Mouse (Mus musculus) hindbrain, postnatal 0 days (tissue): ENCODE measurements at regions not wholly inside any gene's neighbourhood (a gene's known extent, or its start where the extent isn't known, plus 50 kb on each side); places are given as distances from the start of the nearest gene placed in this dataset.

Experiments used
- ATAC-seq: fragments of 200-750 bp; cut with Nextera tagmentation; 2 replicates; pipeline ENCODE4 v1.8.0; 2017; ENCODE audit warnings: mild to moderate bottlenecking, moderate TSS enrichment, moderate library complexity
- DNase-seq: peaks from one replicate; pipeline ENCODE4 v3.0.0-alpha.2; 2015; ENCODE audit warnings: low spot score
- H3K27ac ChIP-seq: fragments of 300-500 bp; sonication (generic); 2 replicates; pipeline ENCODE4 v1.5.1; 2014; ENCODE audit warnings: mild to moderate bottlenecking
- H3K27me3 ChIP-seq: fragments of 300-500 bp; sonication (generic); 2 replicates; pipeline ENCODE4 v1.6.1; 2014; ENCODE audit warnings: low read length, mixed read lengths; ENCODE audit not compliant: insufficient read depth
- H3K36me3 ChIP-seq: fragments of 300-500 bp; sonication (generic); 2 replicates; pipeline ENCODE4 v1.6.1; 2014; ENCODE audit warnings: low read length, mixed read lengths; ENCODE audit not compliant: insufficient read depth
- H3K4me1 ChIP-seq: fragments of 300-500 bp; sonication (generic); 2 replicates; pipeline ENCODE4 v1.6.1; 2014; ENCODE audit warnings: antibody characterized with exemption, low read length, mixed read lengths; ENCODE audit not compliant: insufficient read depth
- H3K4me2 ChIP-seq: fragments of 300-500 bp; sonication (generic); 2 replicates; pipeline ENCODE4 v1.6.1; 2014; ENCODE audit warnings: low read depth, mild to moderate bottlenecking, low read length, moderate library complexity, mixed read lengths
- H3K4me3 ChIP-seq: fragments of 300-500 bp; sonication (generic); 2 replicates; pipeline ENCODE4 v1.5.1; 2014; ENCODE audit warnings: low read length
- H3K9ac ChIP-seq: fragments of 300-500 bp; sonication (generic); replicated peaks from 2 replicates; pipeline ENCODE4 v1.6.1; 2014; ENCODE audit warnings: mild to moderate bottlenecking, low read length, moderate library complexity, mixed read lengths
- H3K9me3 ChIP-seq: fragments of 300-500 bp; sonication (generic); 2 replicates; pipeline ENCODE4 v1.6.1; 2016; ENCODE audit warnings: low read length, mixed read lengths
- CTCF ChIP-seq: IDR thresholded peaks from 2 replicates; pipeline ENCODE4 v1.5.1; 2016; ENCODE audit warnings: antibody characterized with exemption, control low read depth, low read depth
- WGBS: fragments of 180-500 bp; shearing (Covaris S2); extraction: QIAGEN DNeasy Blood & Tissue Kit; methylation state at CpG from one replicate; pipeline ENCODE4 v1.1.7; 2014; 5-methylcytosine and 5-hydroxymethylcytosine counted together

DNA sequence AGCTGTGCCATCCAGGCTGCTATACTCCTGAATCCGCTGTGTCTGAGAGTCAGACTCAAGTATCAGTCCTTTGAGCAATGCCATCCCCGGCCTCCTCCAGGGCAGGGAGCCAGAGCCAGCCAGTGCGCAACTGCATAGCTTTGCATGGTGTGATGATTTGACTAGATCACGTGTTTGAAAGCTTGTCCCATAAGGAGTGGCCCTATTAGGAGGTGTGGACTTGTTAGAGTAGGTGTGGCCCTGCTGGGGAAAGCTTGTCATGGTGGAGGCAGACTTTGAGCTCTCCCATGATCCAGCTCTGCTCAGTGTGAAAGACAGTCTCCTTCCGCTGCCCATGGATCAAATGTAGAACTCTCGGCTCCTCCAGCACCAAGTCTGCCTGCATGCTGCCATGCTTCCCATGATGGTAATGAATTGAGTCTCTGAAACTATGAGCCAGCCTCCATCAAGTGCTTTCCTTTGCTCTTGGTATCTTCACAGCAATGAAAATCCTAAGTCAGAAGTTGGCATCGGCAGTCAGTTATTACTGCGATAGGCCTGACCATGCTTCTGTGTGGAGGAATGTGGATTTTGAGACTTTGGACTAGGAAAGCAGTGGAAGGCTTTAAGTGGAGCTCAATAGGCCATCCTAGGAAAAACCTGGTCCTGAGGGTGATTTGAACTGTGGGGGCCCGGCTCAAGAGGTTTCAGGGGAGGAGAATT lies 87.2 kb upstream of the Slc22a12 start:
- Histone ChIP-seq H3K27me3 (no peaks in the 10 kb centered on the region), H3K4me1 (no peaks in the 10 kb centered on the region; the same call in 1 of the 2 replicates), H3K36me3 (no peaks in the 10 kb centered on the region), H3K9ac (no peak overlapping the region), H3K4me2 (no peak overlapping the region), H3K4me3 (no peak overlapping the region), H3K9me3 (no peaks in the 10 kb centered on the region), H3K27ac (no peak overlapping the region)
- WGBS, result 83% methylated on average over 9 of the region's 9 CpGs
- no peak for ATAC-seq
- no peak for DNase-seq
- no peak for TF ChIP-seq CTCF

DNA sequence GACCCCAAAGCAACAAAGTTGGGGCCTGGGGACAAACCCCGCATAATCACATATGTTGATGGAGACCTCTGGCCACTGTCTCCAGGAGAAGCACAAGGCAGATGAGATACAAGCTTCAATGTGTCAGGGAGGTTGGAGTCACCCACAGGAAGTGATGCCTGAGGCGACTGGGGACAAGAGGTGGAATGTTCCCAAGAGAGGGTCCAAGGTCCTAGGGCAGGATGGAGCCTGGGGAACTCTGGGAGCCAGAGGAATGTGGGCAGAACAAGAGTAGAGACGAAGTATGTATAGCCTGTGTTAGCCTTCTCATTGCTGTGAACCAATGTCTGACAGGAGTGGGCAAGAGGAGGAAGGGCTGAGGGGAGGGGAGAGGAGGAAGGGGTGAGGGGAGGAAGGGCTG lies 82.7 kb upstream of the Slc22a12 start:
- Histone ChIP-seq H3K4me3 (no peak overlapping the region), H3K9ac (no peak overlapping the region), H3K36me3 (no peaks in the 10 kb centered on the region), H3K27me3 (no peaks in the 10 kb centered on the region), H3K4me1 (no peaks in the 10 kb centered on the region; the same call in 1 of the 2 replicates), H3K9me3 (no peaks in the 10 kb centered on the region), H3K27ac (no peak overlapping the region), H3K4me2 (no peak overlapping the region)
- no peak for TF ChIP-seq CTCF
- ATAC-seq, result no peak
- DNase-seq, result no peak
- 77% methylated on average over 3 of the region's 3 CpGs for WGBS

DNA sequence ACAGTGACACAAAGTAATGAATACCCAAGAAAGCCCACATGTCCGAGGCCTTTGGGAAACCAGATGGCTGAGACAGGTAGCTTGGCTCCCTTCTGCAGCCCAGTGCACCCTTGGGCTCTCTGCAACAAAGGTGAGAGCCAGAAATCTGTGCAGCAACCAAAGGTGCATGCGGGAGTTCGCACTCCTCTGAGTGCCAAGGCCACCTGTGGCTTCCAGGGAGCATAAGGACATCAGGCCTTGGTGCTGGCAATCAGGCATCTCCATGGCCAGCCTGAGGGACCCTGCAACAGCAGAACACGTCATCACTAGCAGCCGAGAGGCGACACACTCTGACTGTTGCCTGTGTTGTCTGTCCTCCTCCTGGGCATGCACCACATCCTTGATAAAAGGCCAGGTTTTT lies 78.2 kb upstream of the Slc22a12 start:
- WGBS, result 82% methylated on average over 6 of the region's 6 CpGs
- TF ChIP-seq CTCF, result no peak

DNA sequence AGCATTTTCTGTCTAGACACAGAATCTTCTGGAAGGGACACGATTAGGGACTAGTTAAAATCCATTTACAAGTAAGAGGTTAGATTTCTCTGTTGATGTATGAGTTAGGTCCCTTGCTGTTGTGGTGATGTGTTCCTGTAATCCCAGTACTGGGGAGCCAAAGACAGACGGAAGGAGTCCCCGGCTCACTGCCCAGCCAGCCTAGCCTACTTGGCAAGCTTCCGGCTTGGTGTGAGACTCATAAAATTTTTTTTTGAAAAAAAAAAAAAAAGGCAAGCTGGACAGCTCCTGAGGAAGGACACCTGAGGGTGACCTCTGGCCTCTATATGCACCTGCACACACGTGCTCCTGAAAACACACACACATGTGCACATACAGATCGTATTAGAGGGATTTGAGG lies 76.7 kb upstream of the Slc22a12 start:
- Histone ChIP-seq H3K4me2 (no peak overlapping the region), H3K4me3 (no peak overlapping the region), H3K36me3 (no peaks in the 10 kb centered on the region), H3K27ac (no peak overlapping the region), H3K27me3 (no peaks in the 10 kb centered on the region), H3K4me1 (no peaks in the 10 kb centered on the region), H3K9ac (no peak overlapping the region), H3K9me3 (no peaks in the 10 kb centered on the region)
- no peak for DNase-seq
- ATAC-seq, result no peak
- TF ChIP-seq CTCF, result no peak
- 71% methylated on average over 6 of the region's 6 CpGs for WGBS

More for the DNA sequence above, 78.2 kb upstream of the Slc22a12 start:
- Histone ChIP-seq H3K9me3 (no peaks in the 10 kb centered on the region), H3K36me3 (no peaks in the 10 kb centered on the region), H3K4me2 (no peak overlapping the region), H3K9ac (no peak overlapping the region), H3K4me3 (no peak overlapping the region), H3K27ac (no peak overlapping the region), H3K4me1 (no peaks in the 10 kb centered on the region), H3K27me3 (no peaks in the 10 kb centered on the region)
- DNase-seq (no peak), ATAC-seq (no peak)

DNA sequence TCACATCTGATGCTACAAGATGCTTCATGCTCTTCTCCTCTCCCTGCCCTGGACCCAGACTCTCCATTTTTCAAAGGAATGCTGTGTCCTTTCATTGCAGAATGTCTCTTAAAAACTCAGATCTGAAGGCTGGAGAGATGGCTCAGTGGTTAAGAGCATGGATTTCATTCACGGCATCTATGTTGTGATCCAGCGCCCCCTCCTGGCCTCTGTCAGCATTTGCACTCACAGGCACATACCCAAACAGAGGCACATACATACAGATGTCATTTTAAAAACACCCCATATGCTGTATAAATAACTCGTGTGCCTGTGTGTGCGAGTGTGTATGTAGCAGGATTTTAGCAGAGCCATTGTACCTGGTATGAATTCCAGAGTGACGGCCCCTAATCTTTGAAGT lies 73.8 kb upstream of the Slc22a12 start:
- Histone ChIP-seq H3K27ac (no peak overlapping the region), H3K27me3 (no peaks in the 10 kb centered on the region), H3K9me3 (no peaks in the 10 kb centered on the region), H3K4me2 (no peak overlapping the region), H3K9ac (no peak overlapping the region), H3K36me3 (no peaks in the 10 kb centered on the region), H3K4me1 (no peaks in the 10 kb centered on the region), H3K4me3 (no peak overlapping the region)
- DNase-seq, result no peak
- peak; percentile 36; the same call in 1 of the 2 replicates for TF ChIP-seq CTCF
- no peak for ATAC-seq
- 83% methylated on average over 5 of the region's 5 CpGs for WGBS

DNA sequence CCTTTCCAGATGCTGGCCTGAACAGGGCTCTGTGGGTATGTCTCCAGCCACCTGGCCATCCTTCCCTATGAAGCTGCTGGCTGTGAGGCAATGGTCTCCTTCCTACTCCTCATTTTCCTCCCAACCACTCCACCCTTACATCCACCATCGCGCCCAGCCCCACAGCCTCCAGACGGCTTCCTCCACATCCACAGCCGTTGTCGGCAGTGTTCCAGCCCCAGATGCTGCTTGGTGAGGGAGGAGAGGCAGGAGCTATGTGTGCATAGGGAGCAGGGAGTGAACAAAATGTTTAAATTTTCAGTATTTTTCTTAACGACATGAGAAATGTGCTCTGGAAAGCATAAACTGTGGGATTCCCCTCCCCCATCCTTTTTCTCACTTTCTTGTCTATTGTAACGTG lies 69.6 kb upstream of the Slc22a12 start:
- TF ChIP-seq CTCF, result no peak
- Histone ChIP-seq H3K4me2 (no peak overlapping the region), H3K27me3 (no peaks in the 10 kb centered on the region), H3K4me1 (no peaks in the 10 kb centered on the region), H3K4me3 (no peak overlapping the region), H3K36me3 (no peaks in the 10 kb centered on the region), H3K27ac (no peak overlapping the region), H3K9me3 (no peaks in the 10 kb centered on the region), H3K9ac (no peak overlapping the region)
- no peak for ATAC-seq
- 70% methylated on average over 7 of the region's 7 CpGs for WGBS
- no peak for DNase-seq

DNA sequence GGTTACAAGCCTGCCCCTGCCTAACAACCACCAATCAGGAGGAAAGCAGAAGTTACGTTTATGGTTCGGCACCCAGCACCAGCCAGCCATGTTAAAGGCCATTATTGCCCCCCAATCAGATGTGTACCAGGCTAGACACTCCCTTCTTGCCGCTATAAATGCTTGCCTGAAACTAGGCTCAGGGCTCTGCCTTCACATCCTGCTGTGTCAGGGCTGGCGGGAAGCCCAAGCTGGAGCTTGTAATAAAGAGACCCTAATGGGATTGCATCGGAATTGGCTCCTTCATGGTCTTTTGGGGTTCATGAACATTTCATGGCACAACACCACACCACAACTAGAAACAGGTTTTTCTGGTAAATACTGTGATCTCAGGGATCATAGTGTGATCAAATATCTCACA lies 69.1 kb upstream of the Slc22a12 start:
- Histone ChIP-seq H3K4me3 (no peak overlapping the region), H3K27me3 (no peaks in the 10 kb centered on the region), H3K9ac (no peak overlapping the region), H3K27ac (no peak overlapping the region), H3K4me2 (no peak overlapping the region), H3K4me1 (no peaks in the 10 kb centered on the region), H3K36me3 (no peaks in the 10 kb centered on the region), H3K9me3 (no peaks in the 10 kb centered on the region)
- ATAC-seq (no peak), DNase-seq (no peak)
- WGBS, result 66% methylated on average over 5 of the region's 5 CpGs
- TF ChIP-seq CTCF, result no peak
